Mouse (Mus musculus) thymus, adult 2 months (tissue): ENCODE measurements around the gene Osm.

ENCODE experiments used
- CTCF ChIP-seq: fragments of 200-500 bp; IDR thresholded peaks from 2 replicates; pipeline ENCODE4 v1.5.1; 2012; ENCODE audit warnings: mild to moderate bottlenecking, control low read depth, low read length, moderate library complexity, borderline replicate concordance; ENCODE audit not compliant: control insufficient read depth, poor library complexity, insufficient read depth; ENCODE audit errors: extremely low read depth
- POLR2A ChIP-seq: fragments of 200-500 bp; IDR thresholded peaks from 2 replicates; pipeline ENCODE4 v1.6.1; 2012; ENCODE audit warnings: mild to moderate bottlenecking, low read length, control low read depth, moderate library complexity; ENCODE audit not compliant: control insufficient read depth, poor library complexity, insufficient read depth; ENCODE audit errors: extremely low read depth

GRCm38 (mm10) chr11:4263296-4263695 lies 27.1 kb downstream of the Osm start:
- TF ChIP-seq CTCF (no peak), POLR2A (no peak)
